Mouse (Mus musculus) CH12F3 (cell line): Measurements from ENCODE around the gene Crebbp.
"Not testable (repeated sequence)": the region's sequence is repeated elsewhere in the genome, so short reads cannot be mapped to it uniquely, and the experiment has no call there.

Experiments
- in situ Hi-C: fragments of 300-500 bp; cut with MboI; formaldehyde crosslinking; loops from 2 replicates; pipeline ENCODE4 v1.14.3; 2020; ENCODE audit warnings: low sequenced_read_pairs

The Crebbp gene

DNA sequence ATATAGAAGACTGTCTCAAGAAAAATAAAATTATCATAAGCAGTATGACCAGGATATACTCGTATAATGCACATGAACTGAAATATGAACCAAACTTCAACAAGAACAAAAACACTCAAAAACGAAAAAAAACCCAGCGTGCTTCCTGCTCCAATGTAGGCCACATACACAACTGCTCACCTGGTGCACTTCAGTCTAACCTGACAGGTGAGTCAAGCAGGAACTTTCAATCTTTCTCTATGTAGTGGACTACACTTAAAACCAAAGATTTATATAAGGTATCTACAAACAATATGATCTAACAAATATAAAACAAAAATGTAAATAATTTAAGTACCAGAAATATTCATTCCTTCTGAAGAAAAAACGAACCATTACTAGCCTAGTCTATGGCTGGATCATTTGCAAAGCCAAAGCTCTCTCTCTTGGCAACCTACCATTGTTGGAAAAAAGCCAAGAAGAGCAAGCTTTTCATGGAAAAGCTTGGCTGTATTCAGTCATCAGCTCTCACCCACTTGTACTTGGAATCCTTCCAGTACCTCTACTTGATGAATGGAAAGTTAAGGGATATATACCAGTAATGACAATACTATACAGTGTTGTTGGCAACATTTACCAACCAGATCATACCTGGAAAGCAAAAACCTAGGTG, 53.4 kb downstream of the Crebbp start:
- in situ Hi-C loops: no loop called here

DNA sequence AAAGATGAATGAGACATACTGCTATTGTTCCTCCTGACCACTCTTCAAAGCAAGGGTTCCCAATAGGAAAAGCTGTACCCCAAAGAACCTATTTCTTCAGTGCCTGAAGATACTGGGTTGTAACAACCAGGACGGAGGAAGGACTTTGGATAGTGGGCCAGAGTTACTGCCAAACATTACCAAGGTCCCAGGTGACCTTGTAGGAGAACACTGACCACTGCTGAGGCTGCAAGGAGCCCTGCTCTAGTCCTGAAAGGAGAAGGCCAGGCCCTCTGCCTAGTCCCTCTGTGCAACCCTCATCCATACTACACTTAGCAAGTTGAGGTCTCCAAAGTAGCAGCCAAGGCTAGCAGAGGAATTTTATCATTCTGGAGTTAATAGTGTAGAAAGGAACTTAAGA, 60.7 kb downstream of the Crebbp start:
- in situ Hi-C loops: no loop called here

DNA sequence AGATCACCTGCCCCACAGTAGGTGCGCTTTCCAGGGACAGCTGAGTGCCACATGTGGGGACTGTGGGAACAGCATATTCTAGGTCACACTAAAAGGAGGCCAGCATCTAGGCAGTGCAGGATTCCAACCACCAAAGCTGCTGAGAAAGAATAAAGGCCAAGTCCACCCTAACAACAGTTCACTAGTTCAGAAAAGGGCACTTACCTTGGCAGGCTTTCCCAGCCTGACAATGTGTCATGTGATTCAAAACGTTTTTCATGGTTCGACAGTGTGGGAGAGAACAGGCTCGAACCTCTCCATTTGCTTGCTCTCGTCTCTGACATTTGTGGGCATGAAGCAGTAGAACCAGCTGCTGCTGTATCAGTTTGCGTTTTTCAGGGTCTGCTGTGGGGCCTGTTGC, 75.3 kb downstream of the Crebbp start:
- in situ Hi-C loops: no loop called here

DNA sequence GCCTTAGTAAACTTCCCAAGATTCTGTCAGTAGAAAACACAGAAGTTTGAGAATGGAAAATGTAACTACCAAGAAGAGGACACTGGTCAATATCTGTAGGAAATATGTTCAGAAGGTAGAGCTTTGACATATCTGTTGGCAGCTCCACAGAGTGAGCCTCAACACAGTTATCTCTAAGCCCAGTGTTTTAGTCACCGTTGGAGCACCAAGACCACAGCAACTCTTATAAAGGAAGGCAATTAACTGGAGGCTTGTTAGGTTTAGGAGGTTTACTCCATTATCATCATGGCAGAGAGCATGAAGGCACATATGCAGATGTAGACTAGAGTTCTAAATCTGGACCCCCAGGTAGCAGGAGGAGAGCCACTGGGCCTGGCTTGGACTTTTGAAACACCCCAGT, 80.0 kb downstream of the Crebbp start:
- in situ Hi-C loops: no loop called here

DNA sequence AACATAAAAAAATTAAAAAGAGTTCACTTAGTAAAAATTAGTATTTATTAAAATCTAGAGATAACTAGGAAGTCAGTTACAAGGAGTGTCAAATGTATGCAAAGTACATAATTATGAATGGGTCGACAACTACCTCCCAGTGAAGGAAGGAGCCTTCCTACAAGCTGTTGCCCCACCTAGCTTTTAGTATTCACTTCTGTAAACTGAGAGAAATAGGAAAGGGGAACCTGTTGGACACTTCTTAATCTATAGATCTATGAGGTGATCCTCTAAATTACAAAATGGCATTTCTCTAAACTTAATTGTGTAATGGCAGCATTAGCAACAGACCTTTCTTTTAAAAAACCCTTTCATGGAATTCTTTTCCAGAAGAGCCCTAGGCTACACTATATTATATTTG, 84.9 kb downstream of the Crebbp start:
- in situ Hi-C loops: no loop called here

DNA sequence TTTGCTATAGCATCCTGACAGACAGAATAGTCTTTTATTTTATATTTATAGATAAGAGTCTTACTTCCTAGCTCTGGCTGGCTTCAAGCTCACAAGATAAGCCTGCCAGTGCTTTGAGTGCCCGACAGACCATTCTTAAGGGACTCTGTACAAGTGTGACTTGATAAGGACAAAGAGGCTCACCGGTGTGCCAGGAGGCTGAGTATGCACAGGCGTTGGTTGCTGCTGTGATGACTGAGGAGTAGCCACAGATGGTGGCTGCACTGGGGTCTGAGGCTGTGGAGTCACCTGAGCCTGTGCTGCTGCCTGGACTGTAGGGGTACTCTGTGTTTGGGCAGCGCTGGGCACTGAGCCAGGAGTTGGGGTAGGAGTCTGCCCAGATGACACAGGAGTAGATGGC, 96.7 kb downstream of the Crebbp start:
- in situ Hi-C loops: no loop called here

DNA sequence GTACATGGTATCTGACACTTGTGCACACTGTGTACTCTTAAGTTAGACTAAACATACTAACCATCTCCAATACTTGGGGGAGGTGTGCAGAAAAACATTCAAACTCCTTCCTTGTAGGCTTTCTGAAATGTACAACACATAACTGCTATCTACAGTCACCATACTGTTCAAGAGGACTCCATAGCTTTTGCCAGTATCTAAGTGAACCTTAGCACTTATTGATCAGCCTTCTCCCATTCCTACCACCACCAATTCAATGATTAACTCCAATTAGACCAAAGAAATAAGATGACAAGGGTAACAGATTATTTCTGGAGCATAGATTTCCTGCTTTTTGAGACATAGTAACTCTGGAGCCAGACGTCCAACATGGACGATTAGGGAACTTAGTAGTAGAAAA, 113.4 kb downstream of the Crebbp start:
- in situ Hi-C loops: no loop called here

DNA sequence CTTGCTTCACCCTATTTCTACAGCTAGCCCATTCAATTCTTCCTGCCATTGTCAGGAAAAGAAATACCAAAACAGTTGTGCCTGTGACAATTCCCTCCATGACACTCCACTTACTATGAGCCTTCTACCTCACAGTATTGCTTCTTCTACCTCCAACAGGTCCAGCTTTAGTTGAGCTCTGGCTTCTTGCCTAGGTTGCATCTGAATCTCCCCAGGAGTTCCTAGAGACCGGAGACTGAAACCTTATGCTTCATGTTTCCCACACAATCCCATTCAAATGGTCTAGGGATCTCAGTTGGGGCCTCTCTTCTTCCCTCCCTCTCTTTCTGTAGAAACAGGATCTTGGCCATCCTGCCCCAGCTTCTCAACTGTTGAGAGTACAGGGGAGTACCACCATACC, 116.3 kb downstream of the Crebbp start:
- in situ Hi-C loops: no loop called here

DNA sequence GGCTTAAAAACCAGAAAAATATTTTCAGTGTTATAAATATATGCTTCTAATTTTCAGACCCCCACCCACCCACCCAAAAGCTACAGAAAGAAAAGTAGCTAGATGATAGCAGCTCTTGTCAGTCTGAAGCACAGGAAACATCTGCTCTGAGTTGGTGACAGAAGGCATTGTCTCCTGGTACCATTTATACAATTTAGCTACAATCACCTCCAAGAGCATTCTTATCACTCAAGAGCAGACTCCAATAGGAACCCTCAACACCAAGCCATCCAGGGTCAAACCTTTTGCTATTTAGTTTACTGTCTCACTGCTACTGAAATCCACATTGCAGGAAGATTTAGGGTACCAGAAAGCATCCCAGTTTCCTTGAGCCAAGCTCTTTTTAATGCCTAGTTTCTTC, 116.9 kb downstream of the Crebbp start:
- in situ Hi-C loops: no loop called here

DNA sequence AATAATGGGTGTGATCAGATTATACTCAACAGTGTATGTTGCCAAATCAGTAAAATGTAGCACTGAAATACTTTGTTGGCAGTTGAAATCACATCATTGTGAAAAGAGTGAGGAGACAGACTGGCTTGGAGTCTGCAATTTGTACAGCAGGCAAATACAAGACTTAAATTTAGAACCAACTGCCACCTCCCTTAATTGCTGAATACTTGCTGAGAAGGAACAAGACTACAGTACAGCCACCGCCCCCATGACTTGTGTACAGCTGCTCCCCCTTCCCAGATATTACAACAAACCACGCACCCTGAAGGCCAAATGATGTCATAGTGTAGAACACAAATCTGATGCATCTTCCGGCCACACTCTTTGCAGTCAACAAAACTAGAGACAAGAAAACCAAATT, 117.7 kb downstream of the Crebbp start:
- in situ Hi-C loops: no loop called here

DNA sequence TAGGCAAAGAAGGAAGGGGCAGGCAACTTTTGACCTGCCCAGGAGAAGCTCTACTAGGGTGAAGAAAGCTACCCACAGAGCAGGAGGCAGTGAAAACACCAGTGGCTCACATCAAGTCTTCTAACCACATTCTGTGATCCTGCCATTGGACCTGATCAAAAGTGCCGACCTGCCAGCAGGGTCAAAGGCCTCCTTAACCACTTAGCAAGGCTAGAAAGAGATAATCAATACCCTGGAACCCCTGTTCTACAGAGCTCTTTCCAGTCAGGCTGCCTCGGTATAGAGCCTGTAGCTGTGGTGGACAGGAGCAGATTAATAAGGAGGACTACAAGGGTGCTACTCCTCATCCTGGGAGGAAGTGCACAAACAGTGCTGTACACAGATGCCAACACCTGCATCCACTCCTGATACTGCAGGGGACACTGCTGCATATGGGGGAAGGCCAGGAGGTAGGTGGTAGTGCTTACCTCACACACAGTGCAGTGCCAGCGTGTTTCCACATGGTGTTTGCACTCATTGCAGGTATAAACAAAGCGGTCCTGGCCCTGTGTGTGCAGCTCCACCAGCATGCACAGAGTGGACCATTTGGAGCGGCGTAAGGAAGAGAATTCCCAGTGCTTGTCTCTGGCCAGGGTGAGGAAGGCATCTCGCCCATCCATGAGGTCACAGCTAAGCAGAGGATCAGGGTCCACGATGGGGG, 126.4 kb downstream of the Crebbp start:
- in situ Hi-C loops: no loop called here

DNA sequence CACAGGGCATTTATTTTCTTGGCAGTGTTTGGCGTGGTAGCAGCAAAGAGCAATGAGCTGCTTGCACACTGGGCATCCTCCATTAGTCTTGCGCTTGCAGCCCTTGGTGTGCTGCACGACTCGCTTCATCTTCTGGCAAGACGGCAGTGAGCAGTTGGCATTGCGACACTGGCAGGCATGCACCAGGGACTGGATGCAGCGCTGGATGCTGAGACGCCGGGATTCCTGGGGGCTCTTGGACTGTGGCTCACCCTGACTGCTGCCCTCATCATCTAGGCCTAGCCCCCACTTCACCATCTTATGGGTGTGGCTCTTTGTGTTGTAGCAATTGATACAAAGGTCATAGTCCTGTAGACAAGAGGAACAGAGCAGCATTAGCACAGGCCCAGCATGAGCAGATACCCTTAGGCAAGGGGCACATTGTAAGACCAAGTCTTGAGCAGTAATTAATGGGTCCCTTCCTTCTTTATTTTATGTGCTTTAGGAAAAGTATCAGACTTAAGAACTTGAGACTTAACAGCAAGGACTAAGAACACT, 127.9 kb downstream of the Crebbp start:
- in situ Hi-C loops: no loop called here

DNA sequence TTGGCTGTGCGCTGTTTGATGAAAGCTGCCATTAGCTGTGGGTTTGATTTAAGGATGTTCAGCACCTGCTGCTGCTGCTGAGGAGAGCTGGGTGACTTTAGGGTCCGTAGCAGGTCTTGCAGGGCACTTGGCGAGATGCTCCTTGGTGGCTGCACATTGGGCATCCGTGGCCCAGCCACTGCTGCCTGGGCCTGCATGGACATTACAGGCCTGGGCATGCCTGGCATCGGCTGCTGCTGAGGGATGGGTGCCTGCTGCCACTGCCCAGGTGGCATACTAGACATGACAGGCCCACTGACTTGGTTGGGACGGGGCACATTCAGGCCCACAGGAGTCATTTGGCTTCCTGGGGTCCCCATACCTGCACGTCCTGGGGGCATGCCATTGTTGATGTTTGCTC, 128.7 kb downstream of the Crebbp start:
- in situ Hi-C loops: no loop called here

DNA sequence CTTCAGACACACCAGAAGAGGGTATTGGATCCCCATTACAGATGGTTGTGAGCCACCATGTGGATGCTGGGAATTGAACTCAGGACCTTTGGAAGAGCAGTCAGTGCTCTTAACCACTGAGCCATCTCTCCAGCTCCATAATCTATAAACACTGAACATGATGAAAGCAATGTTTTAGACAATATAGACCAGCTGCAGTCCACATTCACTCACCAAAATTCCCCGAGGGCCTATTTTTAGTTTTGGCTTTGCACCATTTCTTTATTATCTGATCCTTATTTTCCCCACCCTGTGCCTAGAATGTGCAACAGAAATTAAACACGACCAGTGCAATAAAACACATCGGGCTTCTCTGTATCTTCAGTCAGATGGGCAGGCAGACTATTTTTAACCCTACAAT, 133.4 kb downstream of the Crebbp start:
- in situ Hi-C loops: not testable (repeated sequence)

DNA sequence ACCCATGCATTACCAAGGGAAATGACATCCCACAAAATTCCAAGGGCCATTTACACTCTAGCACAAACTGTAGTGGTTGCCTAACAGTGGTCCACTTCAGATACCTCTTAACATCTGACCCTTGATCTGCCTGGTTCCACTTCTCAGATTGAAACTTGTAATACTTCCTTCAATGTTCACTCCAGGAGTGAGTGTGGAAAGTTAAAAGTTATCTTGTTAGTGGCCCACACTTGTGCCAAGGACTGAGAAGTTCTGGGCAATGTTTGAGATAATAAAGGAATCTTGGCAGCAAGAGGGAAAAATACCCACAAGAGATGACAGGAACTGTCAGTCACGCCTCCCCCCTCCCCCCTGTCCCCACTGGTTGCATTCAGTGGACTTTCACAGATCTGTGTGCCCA, 134.1 kb downstream of the Crebbp start:
- in situ Hi-C loops: no loop called here

DNA sequence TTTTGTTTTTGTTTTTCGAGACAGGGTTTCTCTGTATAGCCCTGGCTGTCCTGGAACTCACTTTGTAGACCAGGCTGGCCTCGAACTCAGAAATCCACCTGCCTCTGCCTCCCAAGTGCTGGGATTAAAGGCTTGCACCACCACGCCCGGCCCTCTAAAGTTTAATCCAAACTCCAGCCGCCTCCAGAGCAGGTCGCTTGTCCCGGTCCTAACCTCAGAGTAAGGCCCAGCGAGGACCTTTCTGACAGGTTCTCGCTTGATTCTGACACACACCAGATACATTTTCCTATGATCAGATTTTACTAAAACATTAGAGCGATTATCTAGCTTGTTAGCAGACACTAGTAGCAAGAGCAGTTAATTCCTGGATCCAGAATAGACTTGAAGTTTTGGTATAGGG, 135.5 kb downstream of the Crebbp start:
- in situ Hi-C loops: not testable (repeated sequence)

DNA sequence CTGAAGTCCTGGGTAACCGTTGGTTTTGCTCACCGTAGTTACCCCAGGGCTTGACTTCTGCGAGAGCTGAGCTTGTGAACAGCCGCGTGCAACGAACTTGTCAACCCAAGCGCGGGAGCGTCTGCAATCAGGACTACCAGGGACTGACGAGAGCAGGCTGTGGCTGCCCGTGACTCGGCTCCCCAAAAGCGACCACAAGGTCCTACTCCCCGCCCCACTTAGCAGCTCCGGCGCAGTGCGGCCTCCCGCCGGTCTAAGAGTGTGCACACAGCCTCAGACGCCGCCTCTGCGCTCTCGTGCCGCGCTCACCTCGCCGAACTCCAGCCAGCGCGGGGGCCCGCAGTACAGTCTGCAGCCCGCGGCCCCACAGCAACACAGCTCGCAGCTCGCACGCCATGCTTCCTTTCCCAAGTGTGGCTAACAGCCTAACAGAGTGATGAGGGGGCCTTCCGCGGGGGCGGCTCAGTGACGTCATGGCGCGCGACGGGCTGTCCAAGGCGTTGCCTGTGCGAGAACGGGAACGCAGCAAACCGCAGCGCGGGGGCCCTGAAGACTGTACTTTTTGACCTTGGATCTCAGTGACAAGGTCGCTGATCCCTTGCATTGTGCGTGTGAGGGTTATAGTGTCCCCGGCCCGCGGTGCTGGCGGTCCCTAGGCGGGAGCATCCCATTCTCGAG, 136.3 kb downstream of the Crebbp start, which contains the start of gene Trap1:
TSS of gene Trap1 (minus strand) at position 444 of the 678 bp plus-strand sequence.
- in situ Hi-C loops: no loop called here

DNA sequence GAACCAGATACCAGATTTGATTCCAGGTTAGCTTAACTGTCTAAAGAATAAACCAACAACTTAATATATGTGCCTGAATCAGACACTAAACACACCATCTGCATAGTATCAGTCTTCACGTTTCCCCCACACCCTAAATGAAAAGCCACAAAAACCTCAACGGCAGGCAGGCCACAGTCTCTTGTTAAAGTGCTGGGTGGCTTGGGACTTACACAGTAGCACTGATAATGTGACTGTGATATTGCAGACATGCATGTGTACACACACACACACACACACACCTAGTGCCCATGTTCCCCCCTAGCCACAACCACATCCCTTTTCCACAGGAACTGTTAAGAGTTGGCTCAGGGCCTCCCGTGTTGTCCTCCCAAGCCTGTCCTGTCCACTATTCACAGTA, 139.0 kb downstream of the Crebbp start:
- in situ Hi-C loops: no loop called here

DNA sequence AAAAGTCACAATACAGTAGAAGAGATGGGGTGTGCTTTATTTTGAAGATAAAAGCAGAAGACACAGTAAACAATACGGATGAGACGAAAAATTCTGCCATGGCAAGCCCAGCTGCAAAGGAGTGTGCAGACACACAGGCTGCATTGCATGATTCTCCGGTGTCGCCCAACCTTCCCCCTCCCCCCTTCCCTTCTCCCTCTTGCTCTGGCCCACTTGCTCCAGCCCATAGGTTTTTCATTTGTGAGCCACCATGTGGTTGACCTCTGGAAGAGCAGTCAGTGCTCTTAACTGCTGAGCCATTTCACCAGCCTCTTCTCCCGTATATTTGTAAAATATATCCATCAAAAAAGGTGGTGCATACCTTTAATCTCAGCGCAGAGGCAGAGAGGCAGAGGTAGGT, 139.5 kb downstream of the Crebbp start:
- in situ Hi-C loops: no loop called here

DNA sequence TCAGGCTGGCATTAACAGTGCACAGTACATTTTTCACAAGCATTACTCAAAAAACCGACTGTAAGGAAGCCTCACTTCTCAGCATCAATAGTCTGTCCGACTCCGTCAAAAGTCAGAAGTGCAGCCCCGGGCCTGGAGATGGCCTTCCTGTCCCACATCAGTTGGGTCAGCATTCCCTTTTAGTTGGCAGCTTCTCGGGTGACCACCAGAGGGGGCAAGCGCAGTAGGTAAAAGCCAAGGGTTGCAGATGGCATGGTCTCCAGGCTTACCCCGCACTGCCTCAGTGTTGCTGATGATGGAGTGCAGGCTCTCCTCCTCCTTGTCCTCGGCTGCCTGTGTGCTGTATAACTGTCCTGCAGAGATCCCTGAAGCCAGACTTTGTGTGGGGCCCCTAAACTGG, 145.2 kb downstream of the Crebbp start:
- in situ Hi-C loops: loop anchor here (10.0 kb wide), 1 partner anchor 216 kb away; no protein-coding TSS in a partner anchor

DNA sequence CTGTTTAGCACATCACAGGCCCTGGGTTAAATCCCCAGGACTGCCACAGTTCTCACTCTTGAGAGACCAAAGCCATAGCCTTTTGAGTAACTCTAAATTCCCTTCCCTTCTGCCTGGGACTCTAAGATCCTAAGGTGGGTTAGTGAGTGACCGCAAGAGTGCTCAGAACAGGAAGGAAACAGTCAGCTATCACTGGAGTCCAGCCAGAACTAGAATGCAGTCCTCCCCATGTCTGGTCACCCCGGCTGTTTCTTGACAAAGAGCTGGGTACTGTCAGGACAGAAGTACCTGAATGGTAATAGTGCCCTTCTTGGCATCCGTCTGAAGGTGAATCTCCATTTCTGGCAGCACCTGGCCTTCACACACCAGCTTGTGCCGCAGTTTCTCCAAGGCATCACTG, 148.9 kb downstream of the Crebbp start:
- in situ Hi-C loops: loop anchor here (10.0 kb wide), 1 partner anchor 220 kb away; no protein-coding TSS in a partner anchor

DNA sequence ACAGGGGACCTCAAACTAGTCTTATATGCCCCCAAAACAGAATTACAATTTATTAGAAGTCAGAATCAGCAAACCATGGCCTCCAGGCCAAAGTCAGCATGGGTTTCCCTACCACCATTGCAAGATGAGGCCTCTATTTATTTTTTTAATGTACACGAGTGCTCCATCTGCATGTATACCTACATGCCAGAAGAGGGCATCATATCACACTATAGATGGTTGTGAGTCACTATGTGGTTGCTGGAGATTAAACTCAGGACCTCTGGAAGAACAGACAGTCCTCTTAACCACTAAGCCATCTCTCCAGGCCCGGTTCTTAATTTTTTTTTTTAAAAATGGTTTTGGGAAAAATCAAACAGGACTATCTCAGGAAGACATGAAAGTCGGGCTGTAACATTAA, 160.0 kb downstream of the Crebbp start:
- in situ Hi-C loops: no loop called here
